Mouse (Mus musculus): Measurements from ENCODE around the gene Krt36.
A peak's percentile ranks its signal among the peaks of the same experiment; 100 is the strongest.

The Krt36 gene

DNA sequence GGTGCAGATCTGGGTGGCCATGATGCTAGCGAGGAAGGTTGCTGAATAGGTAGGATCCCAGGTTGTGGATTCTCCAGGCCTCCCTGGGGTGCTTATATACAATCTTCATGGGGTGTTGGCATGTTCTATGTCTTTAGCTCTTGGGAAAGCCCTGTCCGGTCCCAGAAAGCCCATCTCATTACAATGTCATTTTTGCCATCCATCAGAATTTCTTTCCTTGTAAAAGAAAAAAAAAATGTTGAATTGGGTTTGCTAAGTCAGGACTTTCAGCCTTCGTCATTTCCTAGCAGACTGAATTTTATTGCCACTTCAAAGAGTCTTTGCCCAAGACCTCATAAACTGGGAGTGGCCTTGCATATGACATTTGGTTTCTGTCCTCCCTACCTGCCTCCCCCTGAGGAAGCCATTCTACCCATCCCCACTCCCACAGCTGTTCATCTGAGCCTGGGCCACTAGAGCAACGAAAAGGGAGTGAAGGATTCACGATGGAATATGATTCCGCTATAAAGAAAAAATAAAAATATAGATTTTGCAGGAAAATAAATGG, at the start of gene Krt36:
Gene Krt36 (minus strand): TSS at position 51 of the 547 bp plus-strand sequence.
- DNase-seq (ENCODE audit: low read depth) = no peak

DNA sequence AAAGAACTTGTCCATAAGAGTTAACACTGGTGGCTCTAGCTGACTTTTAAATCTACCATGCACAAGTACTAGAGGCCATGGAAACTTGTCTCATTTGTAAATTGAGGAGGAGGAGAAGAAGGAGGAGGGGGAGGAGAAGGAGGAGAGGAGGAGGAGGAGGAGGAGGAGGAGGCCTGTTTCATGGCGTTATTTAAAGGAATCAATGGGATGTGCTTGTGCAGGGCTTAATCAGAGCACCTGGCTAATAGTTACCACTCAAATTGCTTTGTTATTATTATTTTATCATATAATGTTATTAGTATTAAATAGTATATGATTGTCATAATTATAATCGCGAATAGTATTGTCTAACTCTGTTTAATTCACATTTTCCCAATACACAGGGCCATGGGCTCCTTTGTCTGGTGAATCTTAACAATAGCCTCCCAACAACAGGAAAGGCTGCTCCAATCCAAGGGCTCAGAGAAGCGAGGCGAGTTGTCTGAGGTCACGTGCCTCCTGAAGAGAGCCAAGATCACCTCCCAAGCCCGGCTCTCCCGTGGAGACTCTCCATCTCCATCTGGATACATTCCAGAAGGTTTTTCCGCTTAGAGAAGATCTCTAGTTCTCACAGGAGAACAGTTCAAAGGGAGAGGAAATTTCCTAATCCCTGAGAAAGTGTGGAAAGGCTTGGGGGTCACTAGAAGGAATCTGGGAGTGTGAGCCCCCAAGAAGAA, 43.3 kb upstream of the Krt36 start, which contains the start of gene Krt19:
Gene Krt19 (minus strand): TSS at position 51 of the 716 bp plus-strand sequence.
- no peak for DNase-seq (ENCODE audit: low read depth)

GRCm38 (mm10) chr11:100147566-100148353, 42.3 kb upstream of the Krt36 start:
- no peak for DNase-seq (ENCODE audit: low read depth)

DNA sequence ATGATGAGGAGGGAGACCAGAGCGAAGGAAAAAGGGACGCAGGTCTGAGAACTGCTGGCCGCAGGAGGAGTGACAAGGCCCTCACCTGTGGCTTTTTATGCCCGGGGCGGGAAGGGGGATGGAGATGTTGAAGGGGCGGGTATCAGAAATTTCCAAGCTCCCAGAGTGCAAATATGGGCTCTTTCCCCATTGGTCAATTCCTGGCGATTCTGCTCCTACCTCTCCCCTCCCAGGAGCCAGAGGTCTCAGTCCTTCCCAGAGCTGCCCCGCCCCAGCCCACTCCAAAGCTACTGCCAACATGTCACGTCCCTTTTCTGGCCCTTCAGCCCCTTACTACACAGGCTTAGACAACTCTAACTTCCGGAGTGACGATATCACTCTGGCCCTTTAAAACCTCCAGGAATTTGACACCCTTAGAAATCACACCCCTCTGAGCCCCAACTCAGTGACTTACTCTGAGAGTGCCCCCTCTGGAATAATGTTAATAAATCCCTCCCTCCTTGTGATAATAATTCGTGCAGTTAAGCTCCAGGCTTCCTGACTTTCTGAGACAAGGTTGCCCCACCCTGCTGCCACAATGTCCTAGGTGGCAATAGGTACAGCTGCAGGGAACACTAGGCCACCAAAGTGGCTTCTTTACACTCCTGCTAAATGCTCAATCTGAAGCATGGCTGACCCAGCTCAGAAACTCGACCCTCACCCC, 40.6 kb upstream of the Krt36 start:
- no peak for DNase-seq (ENCODE audit: low read depth)

- DNase-seq (ENCODE audit: low read depth) = no peak
Measured at GRCm38 (mm10) chr11:100145104-100145503, 39.7 kb upstream of the Krt36 start.

GRCm38 (mm10) chr11:100140966-100141365, 35.5 kb upstream of the Krt36 start:
- DNase-seq (ENCODE audit: low read depth) = no peak

GRCm38 (mm10) chr11:100139391-100139790, 34.0 kb upstream of the Krt36 start:
- no peak for DNase-seq (ENCODE audit: low read depth)

GRCm38 (mm10) chr11:100138809-100139208, 33.4 kb upstream of the Krt36 start:
- DNase-seq (ENCODE audit: low read depth) = no peak

GRCm38 (mm10) chr11:100137693-100138092, 32.3 kb upstream of the Krt36 start:
- DNase-seq (ENCODE audit: low read depth) = no peak

DNA sequence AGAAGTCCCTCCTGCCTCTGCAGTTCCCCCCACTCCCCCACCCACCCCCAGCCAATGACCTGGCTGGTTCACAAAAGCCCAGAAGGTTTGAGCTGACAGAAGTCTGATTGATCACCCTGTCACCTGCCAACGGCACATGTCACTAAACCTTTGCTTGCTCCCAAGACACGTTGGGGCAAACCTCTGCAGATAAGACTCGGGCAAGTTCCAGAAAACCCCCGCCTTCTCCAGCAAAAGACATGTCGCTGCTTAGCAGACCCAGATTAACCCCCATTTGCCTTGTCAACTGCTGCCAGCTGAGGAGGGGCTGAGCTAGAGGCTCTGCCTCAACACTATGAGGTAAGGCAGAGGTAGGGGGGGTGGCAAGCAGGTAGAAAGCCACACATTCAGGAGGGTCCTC, 31.1 kb upstream of the Krt36 start:
- no peak for DNase-seq (ENCODE audit: low read depth)

- no peak for DNase-seq (ENCODE audit: low read depth)
Measured at GRCm38 (mm10) chr11:100135731-100136130, 30.3 kb upstream of the Krt36 start, which contains the start of gene Krt15. Gene Krt15 (minus strand): TSS chr11:100135928.

DNA sequence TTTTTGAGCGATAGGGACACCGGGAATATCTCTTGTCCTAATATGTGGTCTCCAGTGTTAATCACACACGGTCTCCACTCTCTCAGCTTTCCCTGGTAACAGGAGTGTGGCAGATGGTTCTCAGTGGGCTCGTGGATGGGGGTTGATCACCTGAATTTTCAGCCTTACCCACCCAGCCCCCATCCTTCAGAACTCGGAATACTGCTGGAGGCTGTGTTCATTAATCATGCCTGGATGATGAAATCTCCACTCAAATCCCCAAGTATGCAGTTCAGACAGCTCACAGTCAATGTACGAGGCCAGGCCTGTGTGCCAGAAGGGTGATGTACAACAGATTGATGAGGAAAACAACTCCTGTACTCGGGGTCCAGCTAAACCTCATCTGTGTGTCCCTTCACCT, 19.5 kb upstream of the Krt36 start:
- DNase-seq (ENCODE audit: low read depth) = no peak

DNA sequence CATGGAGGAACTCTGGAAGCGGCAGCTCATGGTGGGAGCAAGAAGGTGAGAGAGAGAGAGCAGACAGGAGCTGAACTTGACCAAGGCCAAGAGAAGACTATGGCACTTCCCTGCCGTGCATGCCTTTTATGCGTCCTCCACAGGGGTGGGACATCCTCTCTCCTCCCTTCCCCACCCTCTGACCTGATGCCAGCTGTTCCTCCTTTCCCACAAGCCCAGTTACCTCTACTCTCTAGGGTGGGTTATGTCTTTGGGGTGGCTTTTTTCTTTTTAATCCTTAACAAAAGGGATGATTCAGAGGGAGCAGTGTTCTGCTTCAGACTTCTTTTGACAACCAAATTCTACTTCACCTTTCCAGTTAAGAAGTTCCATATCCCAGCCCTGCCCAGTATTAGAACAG, 16.0 kb upstream of the Krt36 start, which contains the start of gene Krt13:
Gene Krt13 (minus strand): TSS at position 101 of the 400 bp plus-strand sequence.
- DNase-seq (ENCODE audit: low read depth) = no peak

DNA sequence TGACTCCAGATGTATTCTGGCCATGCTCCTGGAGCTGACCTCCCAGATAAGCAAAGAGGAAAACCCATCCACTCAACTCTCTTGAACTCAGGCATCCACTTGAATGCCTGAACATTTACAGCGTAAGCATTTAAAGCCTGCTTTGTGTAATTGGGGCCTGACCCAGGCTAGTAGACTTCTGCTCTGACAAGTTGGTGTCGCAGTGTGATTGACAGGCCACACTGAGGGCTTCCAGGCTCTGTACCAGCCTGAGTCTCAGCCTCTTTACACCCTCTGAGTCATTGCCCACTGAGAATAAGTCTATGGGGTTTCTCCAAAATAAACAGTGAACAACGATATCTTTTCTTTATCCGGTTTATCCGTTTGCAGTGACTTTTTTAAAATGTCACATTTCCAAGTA, 14.9 kb upstream of the Krt36 start:
- DNase-seq (ENCODE audit: low read depth) = peak; percentile 27

- no peak for DNase-seq (ENCODE audit: low read depth)
Measured at GRCm38 (mm10) chr11:100113742-100114029, 8.3 kb upstream of the Krt36 start.

- DNase-seq (ENCODE audit: low read depth) = no peak
Measured at GRCm38 (mm10) chr11:100112935-100113741, 7.7 kb upstream of the Krt36 start.

GRCm38 (mm10) chr11:100102693-100103429, 2.6 kb downstream of the Krt36 start:
- DNase-seq (ENCODE audit: low read depth) = no peak

GRCm38 (mm10) chr11:100100391-100100790, 5.0 kb downstream of the Krt36 start:
- DNase-seq (ENCODE audit: low read depth) = no peak

GRCm38 (mm10) chr11:100097819-100098218, 7.6 kb downstream of the Krt36 start:
- no peak for DNase-seq (ENCODE audit: low read depth)

GRCm38 (mm10) chr11:100096141-100096540, 9.3 kb downstream of the Krt36 start, which contains the start of gene Krt35:
Gene Krt35 (minus strand): TSS chr11:100096241.
- DNase-seq (ENCODE audit: low read depth) = no peak
